Mouse (Mus musculus): ENCODE results near the gene Lin37.

GRCm38 (mm10) chr7:30593579-30594509, 34.2 kb upstream of the Lin37 start:
- TF ChIP-seq CTCF (conservative IDR thresholded peaks at IDR 0.05; ENCODE audit: insufficient read depth, insufficient read length, low read depth, low read length) (no peak), POLR2A (IDR thresholded peaks at IDR 0.05; ENCODE audit: low read depth, low read length) (no peak)
